Mouse (Mus musculus): ENCODE measurements around the gene Vamp3.
A peak's percentile ranks its signal among the peaks of the same experiment; 100 is the strongest.

The Vamp3 gene

DNA sequence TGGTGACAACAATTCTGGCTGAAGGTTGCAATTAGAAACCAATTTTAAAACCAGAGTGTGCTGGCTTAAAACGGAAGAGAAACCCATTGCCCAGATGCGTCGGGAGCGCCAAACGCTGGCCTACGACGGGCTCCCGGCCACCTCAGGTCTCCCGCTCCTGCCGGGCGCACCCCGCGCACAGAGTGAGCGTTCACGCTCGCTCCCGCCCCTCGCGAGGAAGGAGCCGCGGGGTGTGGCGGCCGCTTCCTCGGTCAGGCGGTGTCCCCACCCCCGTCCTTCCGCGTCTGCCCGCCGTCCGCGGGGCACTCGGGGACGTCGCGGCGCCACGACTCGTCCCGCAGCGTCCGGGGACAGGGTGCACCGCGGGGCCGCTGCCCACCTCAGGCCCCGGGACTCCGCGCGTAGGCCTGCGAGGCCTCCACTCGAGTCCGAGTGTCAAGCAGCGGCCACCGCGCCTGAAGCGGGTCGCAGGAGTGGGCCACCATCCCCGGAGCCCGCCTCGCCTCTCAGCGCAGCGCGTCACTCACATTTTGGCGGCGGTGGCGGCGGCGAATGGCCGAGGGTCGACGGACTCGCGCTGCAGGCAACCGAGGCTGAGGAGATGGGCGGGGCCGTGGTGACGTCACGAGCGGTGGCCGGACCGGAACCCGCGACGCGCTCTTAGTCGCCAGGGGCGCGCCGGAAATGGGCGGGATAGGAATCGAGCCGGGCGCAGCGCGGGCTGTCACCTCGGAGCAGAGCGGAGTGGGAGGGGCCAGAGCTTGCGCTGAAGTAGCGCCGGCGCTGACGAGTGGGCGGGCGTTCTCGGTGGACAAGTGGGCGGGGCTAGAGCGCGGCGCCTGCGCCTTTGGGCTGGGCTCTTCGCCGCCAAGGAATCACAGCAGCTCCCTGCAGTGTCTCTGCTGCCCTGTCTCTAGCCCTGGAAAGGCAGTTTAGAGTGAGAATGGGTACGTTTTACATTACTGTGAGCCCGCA lies at the start of gene Vamp3:
Vamp3 (minus strand) TSS at position 617 of the 975 bp plus-strand sequence.
- peak; percentile 99 for DNase-seq (ENCODE audit: low spot score in 2 of 2)

DNA sequence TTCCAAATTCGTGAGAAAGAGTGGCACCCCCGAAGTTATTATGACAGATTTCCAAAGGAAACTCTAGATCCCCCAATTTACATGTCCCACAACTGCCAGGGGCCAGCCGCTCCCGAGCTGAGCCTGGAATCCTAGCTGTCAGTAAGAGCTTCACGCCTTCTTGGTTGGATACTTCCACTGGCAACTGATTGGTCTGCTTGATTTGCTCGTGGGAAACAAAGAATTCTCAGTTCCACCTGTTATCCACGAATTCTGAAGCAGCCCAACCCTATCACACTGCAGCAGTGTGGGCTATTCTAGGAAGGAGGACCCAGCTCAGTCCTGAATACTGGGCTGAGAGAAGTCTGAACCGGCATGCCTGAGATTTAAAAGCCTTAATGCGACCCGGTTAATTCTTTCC lies 48.7 kb upstream of the Vamp3 start:
- DNase-seq (ENCODE audit: low spot score in 2 of 2), result no peak

DNA sequence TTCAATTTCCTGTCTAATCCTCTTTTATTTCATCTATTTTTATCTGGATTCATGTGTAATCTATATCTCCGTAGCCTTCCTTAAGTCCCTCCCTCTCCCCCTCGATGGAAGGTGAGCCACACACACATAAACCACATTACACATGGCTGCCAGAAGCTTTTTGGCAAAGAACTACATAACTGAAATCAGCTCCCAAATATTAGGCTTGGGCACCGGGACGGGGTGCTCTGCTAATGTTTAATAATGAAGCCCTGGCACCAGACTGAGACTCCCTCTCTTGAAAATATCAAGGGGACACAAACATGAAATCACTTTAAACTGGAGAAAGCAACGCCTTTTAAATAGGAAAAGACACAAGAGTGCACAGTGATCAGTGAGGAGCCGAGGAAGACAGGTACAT lies 48.1 kb upstream of the Vamp3 start:
- no peak for DNase-seq (ENCODE audit: low spot score in 2 of 2)

DNA sequence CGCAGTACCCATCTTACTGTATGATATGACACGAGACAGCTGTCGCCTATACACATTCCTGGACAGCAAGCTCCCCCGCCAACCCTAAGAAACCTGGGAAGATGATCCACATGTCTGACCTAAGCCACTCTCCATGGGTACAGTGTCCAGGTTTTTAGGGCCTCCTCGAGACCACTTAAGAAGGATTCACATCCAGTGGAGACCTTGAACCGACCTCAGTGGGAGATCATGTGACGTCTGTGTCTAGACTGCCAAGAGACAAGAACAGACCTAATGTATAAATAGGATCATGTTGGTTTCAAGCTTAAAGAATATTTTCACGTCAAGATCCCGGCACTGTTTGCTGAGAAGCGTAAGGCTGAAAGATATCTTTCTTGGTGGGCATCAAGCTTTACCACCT lies 46.4 kb upstream of the Vamp3 start:
- no peak for DNase-seq (ENCODE audit: low spot score in 2 of 2)

DNA sequence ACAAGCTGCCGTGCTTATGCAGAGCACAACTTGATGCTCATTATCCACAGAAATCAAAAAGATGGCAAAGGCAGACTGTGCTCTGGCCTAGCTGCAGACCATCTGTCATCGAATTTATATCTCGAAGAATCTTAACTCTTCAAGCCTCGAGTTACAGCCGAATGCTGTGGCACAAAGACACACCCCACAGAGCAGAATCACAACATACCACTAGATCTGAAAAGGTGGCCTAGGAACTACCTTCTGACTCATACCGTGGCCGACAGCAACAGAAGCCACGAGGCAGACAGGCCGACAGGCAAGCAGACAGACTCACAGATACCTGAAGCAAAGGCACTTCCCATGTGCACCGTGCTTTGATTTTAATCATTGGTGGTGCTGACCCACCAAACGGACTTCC lies 45.9 kb upstream of the Vamp3 start:
- DNase-seq (ENCODE audit: low spot score in 2 of 2), result no peak

DNA sequence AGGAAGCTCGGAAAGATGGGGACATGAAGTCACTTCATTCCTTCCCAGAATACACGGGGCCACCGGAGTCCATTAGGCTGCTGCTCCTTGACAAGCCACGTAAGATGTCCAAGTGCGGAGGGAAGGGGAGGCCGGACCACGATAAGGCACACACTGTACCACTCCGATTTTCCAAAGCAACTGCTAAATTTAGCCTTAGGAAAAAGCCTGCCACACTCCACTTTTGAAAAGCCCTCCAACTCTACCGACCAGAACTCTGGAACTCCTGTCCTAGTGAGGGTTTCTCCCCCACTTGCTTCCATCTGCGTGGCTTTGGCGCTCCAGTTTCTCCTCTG lies 39.3 kb upstream of the Vamp3 start:
- DNase-seq (ENCODE audit: low spot score in 2 of 2), result no peak

DNA sequence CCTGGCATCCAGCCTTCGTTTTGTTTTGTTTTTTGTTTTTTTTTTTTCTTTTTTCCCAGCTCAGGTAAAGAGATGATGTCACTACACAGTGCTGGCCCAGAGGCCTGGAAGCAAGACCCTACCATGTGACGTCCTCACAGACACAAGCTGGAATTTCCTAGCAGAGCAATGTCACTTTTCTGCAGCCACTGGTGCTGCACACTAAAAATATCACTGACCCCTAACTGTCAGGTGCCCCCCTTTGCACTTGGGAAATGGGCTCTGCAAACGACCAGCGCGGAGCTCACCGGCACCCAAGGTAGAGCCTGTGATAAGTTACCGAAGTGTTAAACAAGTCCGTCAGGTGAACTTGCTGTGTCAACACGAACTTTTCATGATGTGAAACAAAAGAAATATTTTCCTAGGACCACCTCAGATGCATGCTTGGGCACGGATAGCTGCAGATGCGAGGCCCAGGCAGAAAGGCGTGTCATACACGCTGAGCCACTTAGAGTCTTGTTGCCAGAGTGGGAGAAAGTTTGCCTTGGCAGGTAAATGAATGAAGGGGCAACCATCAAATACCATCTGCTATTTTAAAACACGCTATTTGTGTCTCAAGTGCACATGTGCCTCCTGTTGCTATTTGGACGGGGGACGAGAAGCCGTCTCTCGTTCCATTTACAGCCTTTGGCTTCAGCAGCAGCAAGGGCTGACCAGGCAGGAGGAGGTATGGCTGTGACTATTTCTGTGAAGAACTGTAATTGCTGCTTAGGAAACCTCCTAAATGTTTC lies 38.8 kb upstream of the Vamp3 start:
- no peak for DNase-seq (ENCODE audit: low spot score in 2 of 2)

DNA sequence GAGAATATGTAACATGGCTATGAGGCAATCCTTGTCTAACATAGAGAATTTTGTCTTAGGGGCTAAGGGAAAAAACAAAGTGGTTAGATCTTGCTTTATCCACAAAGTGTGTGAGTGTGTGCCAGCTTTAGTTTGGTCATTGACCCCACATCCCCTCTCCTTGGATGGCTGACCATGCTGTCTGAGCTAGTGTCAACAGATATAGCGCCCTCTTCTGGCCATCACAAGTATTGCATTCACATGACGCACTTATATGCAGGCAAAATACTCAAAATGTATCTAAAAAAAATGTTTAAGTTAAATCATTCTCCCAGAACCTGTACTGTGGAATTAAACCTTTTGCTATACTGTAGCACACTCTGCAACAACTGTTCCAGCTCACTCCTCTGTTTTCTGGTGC lies 37.4 kb upstream of the Vamp3 start:
- peak in 1 of 2 experiments; percentile 62 for DNase-seq (ENCODE audit: low spot score in 2 of 2)

DNA sequence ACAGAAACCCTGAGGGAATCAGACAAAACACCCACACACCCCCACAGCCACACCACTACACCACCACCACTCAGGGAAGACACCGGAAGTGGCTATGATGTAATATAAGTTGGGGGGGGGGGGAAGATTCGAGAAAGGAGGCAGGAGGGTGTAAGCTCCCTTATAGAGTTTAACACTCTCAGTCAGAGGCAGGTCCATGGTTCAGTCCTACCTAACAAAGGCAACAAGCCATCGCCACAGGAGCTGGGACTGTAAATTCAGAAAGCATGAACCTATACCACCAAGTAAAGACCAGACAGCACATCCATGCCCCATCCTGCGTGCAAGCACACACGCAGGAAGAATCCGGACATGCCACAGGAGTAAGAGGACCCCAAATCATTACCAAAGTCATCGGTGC lies 31.5 kb upstream of the Vamp3 start, which contains the start of gene Gm13090:
Gm13090 (plus strand) TSS at position 301 of the 400 bp plus-strand sequence.
- no peak for DNase-seq (ENCODE audit: low spot score in 2 of 2)

DNA sequence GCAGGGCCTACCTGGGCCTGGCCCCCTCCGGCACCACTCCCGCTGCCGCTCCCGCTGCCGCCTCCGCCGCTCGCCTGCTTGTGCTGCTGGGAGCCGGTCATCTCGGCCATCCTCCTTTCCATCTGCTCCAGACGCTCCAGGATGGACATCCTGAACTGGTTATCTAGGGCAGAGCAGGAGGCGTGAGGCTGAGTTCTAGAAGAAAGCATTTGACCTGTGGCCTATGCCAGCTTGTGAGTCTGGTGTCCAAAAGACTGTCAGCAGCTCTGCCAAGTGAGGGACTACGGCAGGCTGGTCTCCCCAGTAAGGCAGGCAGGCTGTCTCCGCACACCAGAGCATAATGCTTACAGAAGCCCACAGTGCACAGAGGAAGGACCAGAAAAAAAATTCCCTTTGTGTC lies 31.1 kb upstream of the Vamp3 start:
- peak in 1 of 2 experiments; percentile 39 for DNase-seq (ENCODE audit: low spot score in 2 of 2)

DNA sequence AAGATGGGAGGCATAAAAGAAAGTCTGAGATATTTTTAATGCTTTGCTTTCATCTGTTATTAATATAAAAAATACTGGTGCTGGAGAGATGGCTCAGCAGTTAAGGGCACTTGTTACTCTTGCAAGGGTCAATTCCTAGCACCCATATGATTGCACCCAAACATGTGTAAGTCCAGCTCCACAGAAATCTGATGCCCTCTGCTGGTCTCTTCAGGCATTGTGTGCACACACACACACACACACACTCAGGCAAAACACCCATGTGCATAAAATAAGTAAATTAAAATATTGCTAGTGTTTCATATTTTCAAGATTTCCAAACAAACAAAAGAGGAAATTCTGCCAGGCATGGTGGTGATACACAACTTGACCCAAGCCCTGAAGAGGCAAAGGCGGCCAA lies 29.6 kb upstream of the Vamp3 start:
- no peak for DNase-seq (ENCODE audit: low spot score in 2 of 2)

DNA sequence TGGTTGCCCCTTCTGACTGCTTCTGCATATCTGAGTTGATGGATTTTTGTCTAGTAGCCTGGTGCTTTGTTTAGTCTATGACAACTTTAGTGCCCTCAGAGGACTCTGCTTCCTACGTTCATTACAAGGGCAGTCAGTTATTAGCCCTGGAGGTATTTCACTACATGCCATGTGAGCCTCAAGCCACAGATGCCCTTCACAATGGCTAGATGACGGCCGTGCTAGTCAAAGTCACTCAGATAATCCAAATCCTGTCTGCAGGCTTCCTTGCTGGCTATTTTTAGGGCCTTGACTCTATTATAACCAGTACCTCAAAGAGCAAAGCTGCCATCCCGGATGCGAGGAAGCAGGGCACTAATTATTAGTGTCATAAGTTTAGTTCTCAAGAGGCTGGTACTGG lies 25.3 kb upstream of the Vamp3 start:
- DNase-seq (ENCODE audit: low spot score in 2 of 2), result no peak

DNA sequence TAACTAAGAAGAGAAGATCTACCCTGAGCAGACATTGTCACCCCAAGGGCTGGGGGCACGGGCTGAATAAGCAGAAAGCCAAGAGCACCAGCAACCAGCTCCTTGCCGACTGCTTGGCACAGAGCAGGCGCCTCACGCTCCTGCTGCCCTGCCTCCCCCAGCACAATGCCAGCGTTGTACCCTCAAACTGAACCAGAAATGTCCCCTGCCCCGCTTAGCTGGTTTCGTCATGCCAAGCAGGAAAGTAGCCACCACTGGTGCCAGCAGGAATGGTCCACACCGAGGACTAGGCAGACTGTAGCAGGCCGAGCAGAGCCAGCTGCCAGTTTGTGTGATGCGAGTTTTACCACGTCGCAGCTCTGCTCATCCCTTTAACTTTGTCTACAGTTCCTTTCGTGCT lies 24.2 kb upstream of the Vamp3 start:
- no peak for DNase-seq (ENCODE audit: low spot score in 2 of 2)

DNA sequence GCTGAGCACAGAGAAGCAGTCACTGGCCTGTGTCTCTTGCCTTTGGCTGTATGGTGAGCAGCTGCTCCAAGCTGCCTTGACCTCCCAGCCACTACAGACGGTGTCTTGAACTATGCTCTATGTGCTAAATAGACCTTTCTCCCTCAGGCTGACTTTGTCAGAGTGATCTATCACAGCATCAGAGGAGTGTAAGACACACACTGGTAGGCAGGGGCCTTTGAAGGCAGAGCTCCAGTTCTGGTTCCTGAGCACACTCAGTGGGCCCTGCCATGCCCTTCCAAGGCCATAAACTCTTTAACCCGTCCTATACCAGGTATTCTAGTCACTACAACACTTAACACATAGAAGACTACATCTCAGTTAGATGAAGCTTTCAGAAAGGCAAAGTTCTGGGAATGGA lies 23.6 kb upstream of the Vamp3 start:
- DNase-seq (ENCODE audit: low spot score in 2 of 2), result no peak

DNA sequence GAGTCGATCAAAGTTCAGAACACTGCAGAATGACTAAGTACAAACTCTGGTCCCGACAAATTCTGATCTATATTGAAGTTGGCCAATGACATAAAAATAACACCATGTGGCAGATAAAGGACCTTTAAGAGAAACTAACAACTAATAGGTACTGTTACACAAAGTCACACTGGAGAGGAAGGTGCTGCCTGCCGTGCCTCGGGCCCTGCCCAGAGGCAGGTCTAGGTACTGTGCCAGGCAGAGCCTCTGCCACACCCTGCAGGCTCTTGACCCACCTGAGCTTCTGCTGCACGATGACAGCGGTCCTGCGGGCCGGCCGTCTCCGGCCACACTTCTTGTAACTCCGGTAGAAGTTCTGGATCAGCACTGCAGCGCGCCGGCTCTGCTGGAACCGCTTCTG lies 17.1 kb upstream of the Vamp3 start:
- no peak for DNase-seq (ENCODE audit: low spot score in 2 of 2)

DNA sequence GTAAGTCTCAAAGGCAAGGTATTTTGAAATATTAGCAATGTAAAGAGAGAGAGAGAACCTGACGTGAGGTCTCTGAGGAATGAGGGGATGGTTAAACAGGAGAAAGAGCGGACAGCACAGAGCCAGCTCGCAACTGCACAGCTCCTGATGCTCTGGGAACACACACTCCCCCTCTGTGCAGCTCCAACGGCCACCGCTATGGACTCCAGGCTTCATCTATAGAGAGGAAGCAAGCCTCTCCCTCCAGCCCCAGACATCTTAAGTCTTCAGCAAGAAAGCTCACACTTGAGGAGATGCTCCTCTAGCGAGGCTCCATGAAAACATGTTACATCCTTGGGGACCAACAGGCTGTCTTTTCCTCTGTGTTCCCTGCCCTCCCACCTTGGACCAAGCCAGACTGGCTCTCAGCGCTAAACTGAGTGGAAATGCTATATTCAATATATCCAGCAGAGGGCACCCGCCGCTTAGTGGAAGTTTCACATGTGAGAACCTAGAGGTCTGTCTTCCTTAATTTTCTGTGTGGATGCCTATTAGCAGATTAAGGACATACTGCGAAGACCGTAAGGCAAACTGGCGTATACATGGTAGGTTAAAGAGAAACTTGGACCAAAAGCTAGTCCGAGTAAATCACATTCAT lies 15.5 kb upstream of the Vamp3 start:
- DNase-seq (ENCODE audit: low spot score in 2 of 2), result peak; percentile 48 to 87

DNA sequence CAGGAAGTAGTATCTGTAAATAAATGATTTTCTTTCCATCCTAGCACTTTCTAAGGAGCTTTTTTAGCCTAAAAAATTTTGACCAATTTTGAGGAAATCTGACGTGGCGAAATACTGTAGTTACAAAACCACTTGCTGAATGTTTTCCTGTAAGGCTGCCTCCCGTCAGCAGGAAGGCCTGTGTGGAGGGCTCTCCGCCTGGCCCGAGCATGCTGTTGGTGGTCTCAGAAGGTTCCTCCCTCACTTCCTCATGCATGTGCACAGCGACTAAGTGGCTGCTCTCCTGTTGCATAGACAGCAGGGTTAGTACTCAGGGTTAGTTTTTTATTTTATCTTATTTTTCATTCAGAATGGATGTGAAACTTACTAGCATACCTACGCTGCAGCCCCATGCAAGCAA lies 13.2 kb upstream of the Vamp3 start:
- no peak for DNase-seq (ENCODE audit: low spot score in 2 of 2)

DNA sequence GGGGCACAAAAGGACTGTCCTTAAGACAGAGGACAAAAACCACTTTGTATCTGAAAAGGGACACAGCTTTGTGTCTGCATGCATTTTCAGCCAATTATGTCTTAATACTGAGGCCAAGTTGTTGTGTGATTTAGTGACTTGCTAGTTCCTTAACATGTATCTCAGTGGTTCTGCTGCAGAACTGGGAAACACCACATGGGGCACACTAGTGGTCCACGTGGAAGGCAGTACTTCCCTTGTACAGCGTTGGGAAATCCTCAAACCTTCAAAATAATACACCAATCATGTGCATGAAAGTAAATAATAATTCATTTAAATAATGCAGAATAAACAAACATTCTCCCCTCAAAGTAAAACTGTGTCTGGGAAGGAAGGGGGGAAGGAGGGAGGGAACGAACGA lies 11.0 kb upstream of the Vamp3 start:
- DNase-seq (ENCODE audit: low spot score in 2 of 2), result no peak

DNA sequence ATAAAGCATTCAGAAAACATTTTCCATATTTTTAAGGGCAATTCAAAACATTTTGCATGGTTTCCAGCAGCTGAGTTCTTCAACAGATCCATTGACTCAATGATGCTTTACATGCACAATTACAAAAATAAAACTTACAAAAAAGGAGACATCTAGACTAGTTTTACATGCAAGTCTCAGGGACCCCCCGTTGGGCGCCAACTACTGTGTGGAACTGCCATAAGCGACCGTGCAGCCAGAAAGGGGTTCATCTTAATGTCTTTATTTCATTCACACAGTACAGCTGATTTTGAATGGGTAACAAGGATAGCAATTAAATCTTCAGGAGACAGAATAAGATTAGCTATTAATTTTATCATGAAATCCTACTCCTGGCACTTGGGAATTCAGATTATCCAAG lies 1.8 kb upstream of the Vamp3 start:
- no peak for DNase-seq (ENCODE audit: low spot score in 2 of 2)

DNA sequence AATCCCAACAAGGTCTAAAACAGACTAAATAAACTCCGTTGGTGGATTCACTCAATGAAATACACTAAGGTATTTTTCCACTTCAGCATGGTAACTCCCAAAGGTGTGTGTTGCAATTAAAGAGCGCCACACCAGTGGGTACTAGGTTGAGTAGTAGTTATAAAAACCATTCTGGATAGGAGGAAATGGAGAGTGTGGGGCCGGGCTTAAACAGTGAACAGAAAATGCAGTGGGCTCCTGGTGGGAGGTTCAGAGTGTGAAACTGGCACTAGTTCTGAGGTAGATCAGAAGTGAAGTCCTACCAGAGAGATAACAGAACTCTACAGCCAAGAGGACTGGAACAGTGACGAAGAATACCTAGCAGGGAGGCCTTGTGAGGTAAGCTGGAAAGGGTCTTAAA lies 871 bp upstream of the Vamp3 start:
- DNase-seq (ENCODE audit: low spot score in 2 of 2), result no peak

DNA sequence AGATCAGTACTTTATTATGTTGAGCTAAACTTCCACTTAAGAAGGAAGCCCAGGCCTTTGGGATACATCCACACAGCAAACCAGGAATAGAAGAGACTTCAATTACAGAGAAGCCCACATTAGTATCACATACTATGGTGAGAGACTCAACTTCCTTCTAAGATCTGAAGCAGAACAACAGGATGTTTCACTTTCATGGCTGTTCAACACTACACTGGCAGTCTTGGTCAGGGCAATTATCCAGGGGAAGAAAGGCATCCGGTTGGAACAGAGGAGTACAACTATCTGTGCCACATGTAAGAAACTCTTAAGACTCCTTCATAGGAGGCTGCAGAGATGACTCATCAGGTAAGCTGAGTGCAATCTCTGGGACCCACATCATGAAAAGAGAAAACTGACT lies 6.6 kb downstream of the Vamp3 start:
- DNase-seq (ENCODE audit: low spot score in 2 of 2), result no peak

DNA sequence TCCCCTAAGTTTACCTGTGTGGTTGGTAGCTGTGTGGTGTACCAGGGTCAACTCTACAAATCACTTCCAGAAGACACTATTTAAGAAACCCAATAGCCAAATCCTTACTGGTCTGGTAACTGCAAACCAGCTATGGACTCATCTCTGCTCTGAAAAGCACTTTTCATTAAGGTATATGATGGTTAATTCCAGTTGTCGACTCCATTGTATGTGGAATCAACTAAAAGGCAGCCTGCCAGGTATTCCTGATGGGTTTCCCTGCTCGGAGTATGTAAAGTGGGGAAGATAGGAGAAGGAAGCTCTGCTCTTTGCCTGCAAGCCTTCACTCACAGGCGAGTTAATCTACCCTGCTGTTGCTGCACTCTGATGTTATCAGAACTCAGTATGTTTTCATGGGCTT lies 11.2 kb downstream of the Vamp3 start:
- no peak for DNase-seq (ENCODE audit: low spot score in 2 of 2)

Data from cerebellum, postnatal 4 days (tissue).